Mouse (Mus musculus) liver, embryonic 13.5 days (tissue): Measurements from ENCODE around the gene Cdkl2. TPM values are rescaled to one million over a fixed set of nuclear protein-coding genes. Genes with fewer than 3 reads are reported as not detected.
A peak's percentile ranks its signal among the peaks of the same experiment; 100 is the strongest.

ENCODE experiments used
- ATAC-seq: fragments of 200-750 bp; cut with Nextera tagmentation; 2 replicates; pipeline ENCODE4 v1.8.0; 2017; ENCODE audit warnings: low read depth, mild to moderate bottlenecking, moderate number of reproducible peaks, moderate library complexity
- DNase-seq: peaks from one replicate; pipeline ENCODE4 v3.0.0; 2022
- H3K27ac ChIP-seq: fragments of 300-500 bp; sonication (generic); 2 replicates; pipeline ENCODE4 v1.5.1; 2015; ENCODE audit warnings: moderate library complexity, mild to moderate bottlenecking, inconsistent platforms
- H3K27me3 ChIP-seq: fragments of 300-500 bp; sonication (generic); 2 replicates; pipeline ENCODE4 v1.6.1; 2015; ENCODE audit warnings: mild to moderate bottlenecking, inconsistent platforms
- H3K36me3 ChIP-seq: fragments of 300-500 bp; sonication (generic); 2 replicates; pipeline ENCODE4 v1.6.1; 2015; ENCODE audit warnings: mild to moderate bottlenecking, inconsistent platforms
- H3K4me1 ChIP-seq: fragments of 300-500 bp; sonication (generic); replicated peaks from 2 replicates; pipeline ENCODE4 v1.6.1; 2015; ENCODE audit warnings: inconsistent platforms
- H3K4me2 ChIP-seq: fragments of 300-500 bp; sonication (generic); 2 replicates; pipeline ENCODE4 v1.6.1; 2015; ENCODE audit warnings: inconsistent platforms, mild to moderate bottlenecking, moderate library complexity
- H3K4me3 ChIP-seq: fragments of 300-500 bp; sonication (generic); replicated peaks from 2 replicates; pipeline ENCODE4 v1.5.1; 2015; ENCODE audit warnings: mild to moderate bottlenecking, inconsistent platforms
- H3K9ac ChIP-seq: fragments of 300-500 bp; sonication (generic); 2 replicates; pipeline ENCODE4 v1.6.1; 2015; ENCODE audit warnings: mild to moderate bottlenecking, inconsistent platforms
- H3K9me3 ChIP-seq: fragments of 300-500 bp; sonication (generic); replicated peaks from 2 replicates; pipeline ENCODE4 v1.6.1; 2016; ENCODE audit warnings: inconsistent platforms
- WGBS: fragments of 180-500 bp; shearing (Covaris S2); methylation state at CpG from one replicate; pipeline ENCODE4 v1.1.7; 2015; ENCODE audit not compliant: insufficient replicate concordance; 5-methylcytosine and 5-hydroxymethylcytosine counted together
- polyA plus RNA-seq: library from polyadenylated mRNA; unstranded; fragments of >200 nt; fragmentation: Nextera tagmentation; extraction: Ambion mirVana; gene quantifications from 2 replicates; pipeline ENCODE4 v1.2.1, GENCODE M21; 2015

Cdkl2 gene
- polyA plus RNA-seq, 1 experiment from 2014 or later = 0.21 TPM

GRCm38 (mm10) chr5:91993061-91993460, 50.6 kb downstream of the Cdkl2 start:
- no peak overlapping the region for H3K4me3 ChIP-seq
- 65% methylated on average over 2 of the region's 2 CpGs for WGBS
- DNase-seq = no peak
- H3K4me2 ChIP-seq = no peak overlapping the region
- H3K9me3 ChIP-seq = no peaks in the 10 kb centered on the region
- H3K27ac ChIP-seq = no peak overlapping the region
- no peak overlapping the region for H3K9ac ChIP-seq
- ATAC-seq = no peak
- H3K36me3 ChIP-seq = no peaks in the 10 kb centered on the region
- no peaks in the 10 kb centered on the region for H3K27me3 ChIP-seq
- no peaks in the 10 kb centered on the region for H3K4me1 ChIP-seq

GRCm38 (mm10) chr5:91991191-91991937, 52.3 kb downstream of the Cdkl2 start:
- no peaks in the 10 kb centered on the region for H3K9me3 ChIP-seq
- H3K9ac ChIP-seq = no peak overlapping the region
- no peak overlapping the region for H3K27ac ChIP-seq
- H3K4me3 ChIP-seq = no peak overlapping the region
- no peak overlapping the region for H3K4me2 ChIP-seq
- DNase-seq (no peak), ATAC-seq (no peak)
- no peaks in the 10 kb centered on the region for H3K27me3 ChIP-seq
- H3K36me3 ChIP-seq = no peaks in the 10 kb centered on the region
- 46% methylated on average over 6 of the region's 6 CpGs for WGBS
- no peaks in the 10 kb centered on the region for H3K4me1 ChIP-seq

- DNase-seq = no peak
- H3K4me1 ChIP-seq = no peaks in the 10 kb centered on the region
- H3K36me3 ChIP-seq = no peaks in the 10 kb centered on the region
- no peaks in the 10 kb centered on the region for H3K9me3 ChIP-seq
- H3K27me3 ChIP-seq = no peaks in the 10 kb centered on the region
- 73% methylated on average over 9 of the region's 9 CpGs for WGBS
- H3K9ac ChIP-seq = no peak overlapping the region
- no peak overlapping the region for H3K4me3 ChIP-seq
- no peak overlapping the region for H3K4me2 ChIP-seq
- ATAC-seq = no peak
- H3K27ac ChIP-seq = no peak overlapping the region
Observed at GRCm38 (mm10) chr5:91989261-91989660, 54.4 kb downstream of the Cdkl2 start.

GRCm38 (mm10) chr5:91987799-91988198, 55.9 kb downstream of the Cdkl2 start:
- no peak overlapping the region for H3K27ac ChIP-seq
- H3K9ac ChIP-seq = no peak overlapping the region
- no peak for DNase-seq
- H3K4me2 ChIP-seq = no peak overlapping the region
- no peak overlapping the region for H3K4me3 ChIP-seq
- 81% methylated on average over 2 of the region's 2 CpGs for WGBS
- H3K4me1 ChIP-seq = no peaks in the 10 kb centered on the region
- no peaks in the 10 kb centered on the region for H3K27me3 ChIP-seq
- ATAC-seq = no peak
- H3K9me3 ChIP-seq = no peaks in the 10 kb centered on the region
- H3K36me3 ChIP-seq = no peaks in the 10 kb centered on the region

- Histone ChIP-seq H3K4me2 (no peak within 1 kb of the TSS), H3K4me3 (no peak within 1 kb of the TSS), H3K36me3 (no peaks in the 10 kb centered on the region), H3K27ac (no peak within 1 kb of the TSS), H3K27me3 (no peaks in the 10 kb centered on the region), H3K9me3 (no peaks in the 10 kb centered on the region), H3K9ac (no peak within 1 kb of the TSS), H3K4me1 (no peaks in the 10 kb centered on the region)
- ATAC-seq (no peak), DNase-seq (no peak)
- 63% methylated on average over 4 of the region's 4 CpGs for WGBS
Observed at GRCm38 (mm10) chr5:91987236-91987635, 56.4 kb downstream of the Cdkl2 start, which contains the start of gene Odaph. Odaph (plus strand) TSS chr5:91987475.

- 49% methylated on average over 2 of the region's 2 CpGs for WGBS
- Histone ChIP-seq H3K4me1 (no peaks in the 10 kb centered on the region), H3K9ac (no peak overlapping the region), H3K36me3 (no peaks in the 10 kb centered on the region), H3K27ac (no peak overlapping the region), H3K27me3 (no peaks in the 10 kb centered on the region), H3K4me2 (no peak overlapping the region), H3K9me3 (no peaks in the 10 kb centered on the region), H3K4me3 (no peak overlapping the region)
- DNase-seq (no peak), ATAC-seq (no peak)
Observed at GRCm38 (mm10) chr5:91985721-91986120, 58.0 kb downstream of the Cdkl2 start.

GRCm38 (mm10) chr5:91983490-91983889, 60.2 kb downstream of the Cdkl2 start:
- no peak overlapping the region for H3K4me2 ChIP-seq
- H3K9me3 ChIP-seq = no peaks in the 10 kb centered on the region
- H3K36me3 ChIP-seq = no peaks in the 10 kb centered on the region
- H3K27ac ChIP-seq = no peak overlapping the region
- DNase-seq = no peak
- WGBS = 46% methylated on average over 2 of the region's 2 CpGs
- ATAC-seq = no peak
- no peaks in the 10 kb centered on the region for H3K27me3 ChIP-seq
- no peak overlapping the region for H3K4me3 ChIP-seq
- H3K9ac ChIP-seq = no peak overlapping the region
- no peaks in the 10 kb centered on the region for H3K4me1 ChIP-seq

GRCm38 (mm10) chr5:91981176-91981840, 62.4 kb downstream of the Cdkl2 start:
- Histone ChIP-seq H3K4me1 (no peaks in the 10 kb centered on the region), H3K36me3 (no peaks in the 10 kb centered on the region), H3K4me3 (no peak overlapping the region), H3K4me2 (no peak overlapping the region), H3K9ac (no peak overlapping the region), H3K27me3 (no peaks in the 10 kb centered on the region), H3K9me3 (no peaks in the 10 kb centered on the region), H3K27ac (no peak overlapping the region)
- DNase-seq (no peak), ATAC-seq (peak; percentile 45; the same call in 1 of the 2 replicates)
- 70% methylated on average over 11 of the region's 11 CpGs for WGBS

- DNase-seq (no peak), ATAC-seq (no peak)
- H3K9me3 ChIP-seq = no peaks in the 10 kb centered on the region
- H3K4me2 ChIP-seq = no peak overlapping the region
- no peak overlapping the region for H3K27ac ChIP-seq
- no peak overlapping the region for H3K4me3 ChIP-seq
- H3K27me3 ChIP-seq = no peaks in the 10 kb centered on the region
- H3K36me3 ChIP-seq = no peaks in the 10 kb centered on the region
- no peak overlapping the region for H3K9ac ChIP-seq
- H3K4me1 ChIP-seq = no peaks in the 10 kb centered on the region
- 40% methylated on average over 2 of the region's 2 CpGs for WGBS
Observed at GRCm38 (mm10) chr5:91977397-91977770, 66.3 kb downstream of the Cdkl2 start.

- DNase-seq (no peak), ATAC-seq (no peak)
- H3K27me3 ChIP-seq = no peaks in the 10 kb centered on the region
- H3K4me2 ChIP-seq = no peak overlapping the region
- 59% methylated on average over 10 of the region's 10 CpGs for WGBS
- H3K36me3 ChIP-seq = no peaks in the 10 kb centered on the region
- no peak overlapping the region for H3K4me3 ChIP-seq
- H3K4me1 ChIP-seq = no peaks in the 10 kb centered on the region
- H3K9ac ChIP-seq = no peak overlapping the region
- no peak overlapping the region for H3K27ac ChIP-seq
- H3K9me3 ChIP-seq = no peaks in the 10 kb centered on the region
Observed at GRCm38 (mm10) chr5:91976566-91977396, 66.9 kb downstream of the Cdkl2 start.

GRCm38 (mm10) chr5:91975758-91976157, 67.9 kb downstream of the Cdkl2 start:
- no peak for DNase-seq
- WGBS = 83% methylated on average over 9 of the region's 9 CpGs

More at GRCm38 (mm10) chr5:91975758-91976157, 67.9 kb downstream of the Cdkl2 start:
- Histone ChIP-seq H3K4me1 (no peaks in the 10 kb centered on the region), H3K9me3 (no peaks in the 10 kb centered on the region), H3K27me3 (no peaks in the 10 kb centered on the region), H3K4me3 (no peak overlapping the region), H3K4me2 (no peak overlapping the region), H3K27ac (no peak overlapping the region), H3K36me3 (no peaks in the 10 kb centered on the region), H3K9ac (no peak overlapping the region)
- ATAC-seq = no peak
